Mouse (Mus musculus) kidney, postnatal 4 days (tissue): ENCODE data around the gene Cyp11a1.

Source experiments
- DNase-seq, 2 experiments: peaks; one replicate each; pipeline ENCODE4 v3.0.0; 2021; ENCODE audit warnings: mixed read lengths in 2 of 2

Gene Cyp11a1

GRCm38 (mm10) chr9:58009588-58009987 is 3.4 kb downstream of the Cyp11a1 start:
- no peak for DNase-seq

- peak; percentile 38 to 41 for DNase-seq
Observed at GRCm38 (mm10) chr9:58011027-58011426, 4.8 kb downstream of the Cyp11a1 start.

DNA sequence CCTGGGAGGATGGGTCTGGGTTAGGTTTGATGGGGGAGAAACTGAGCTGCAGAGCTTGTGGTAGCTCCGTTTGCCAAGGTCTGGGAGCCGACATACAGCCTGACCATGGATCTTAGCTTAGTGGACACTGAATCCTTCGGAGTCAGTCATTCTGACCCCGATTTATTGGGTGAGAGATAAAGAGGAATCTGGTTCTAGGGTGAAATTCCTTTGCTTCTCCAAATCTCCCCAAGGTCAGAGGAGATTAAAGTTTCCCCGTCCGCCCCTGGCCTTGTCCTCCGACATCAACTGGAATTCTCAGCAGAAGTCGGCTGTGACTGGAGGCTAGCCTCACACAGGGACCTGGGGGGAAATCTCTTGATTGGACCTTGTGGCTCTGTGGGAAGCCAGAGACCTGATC is 5.3 kb downstream of the Cyp11a1 start:
- no peak for DNase-seq

DNA sequence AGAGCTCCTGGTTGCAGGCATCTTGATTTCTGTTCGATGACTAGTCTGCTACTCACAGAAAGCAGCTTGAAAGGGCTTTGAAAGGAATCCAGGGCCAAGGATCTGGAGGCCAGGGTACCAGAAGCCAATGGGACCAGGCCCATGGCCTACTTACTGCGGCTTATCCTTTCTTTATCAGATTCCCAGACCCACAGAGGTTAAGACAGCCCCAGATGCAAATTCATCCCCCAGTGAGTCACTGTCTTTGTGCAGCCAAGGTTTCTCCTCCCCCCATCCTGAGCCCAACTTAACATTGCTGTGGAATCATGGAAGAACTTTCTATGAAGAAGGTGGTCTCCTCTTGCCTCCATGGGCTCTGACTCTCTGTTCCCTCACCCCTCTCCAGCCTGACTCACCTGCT is 6.3 kb downstream of the Cyp11a1 start:
- no peak for DNase-seq

DNA sequence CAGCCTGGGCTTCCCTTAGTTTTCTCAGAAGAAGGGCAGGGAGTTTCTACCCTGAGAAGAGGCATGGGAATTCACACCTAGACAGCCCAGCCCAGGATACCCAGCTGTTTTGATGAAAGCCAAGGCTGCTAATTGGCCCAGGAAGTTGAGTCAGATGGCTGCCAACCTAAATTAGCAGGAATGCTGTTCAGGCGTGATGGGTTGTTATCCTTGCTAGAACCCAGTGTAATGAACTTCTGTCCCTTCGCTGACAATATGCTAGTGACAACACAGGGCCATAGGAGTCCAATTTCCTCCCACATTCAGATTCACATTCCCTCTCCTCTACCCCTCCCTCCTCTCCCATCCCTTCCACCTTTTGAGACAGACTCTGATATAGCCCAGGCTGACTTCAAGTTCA is 6.7 kb downstream of the Cyp11a1 start:
- no peak for DNase-seq

GRCm38 (mm10) chr9:58014393-58015160 is 8.4 kb downstream of the Cyp11a1 start:
- DNase-seq = no peak

- no peak for DNase-seq
Observed at GRCm38 (mm10) chr9:58015856-58016255, 9.6 kb downstream of the Cyp11a1 start.

DNA sequence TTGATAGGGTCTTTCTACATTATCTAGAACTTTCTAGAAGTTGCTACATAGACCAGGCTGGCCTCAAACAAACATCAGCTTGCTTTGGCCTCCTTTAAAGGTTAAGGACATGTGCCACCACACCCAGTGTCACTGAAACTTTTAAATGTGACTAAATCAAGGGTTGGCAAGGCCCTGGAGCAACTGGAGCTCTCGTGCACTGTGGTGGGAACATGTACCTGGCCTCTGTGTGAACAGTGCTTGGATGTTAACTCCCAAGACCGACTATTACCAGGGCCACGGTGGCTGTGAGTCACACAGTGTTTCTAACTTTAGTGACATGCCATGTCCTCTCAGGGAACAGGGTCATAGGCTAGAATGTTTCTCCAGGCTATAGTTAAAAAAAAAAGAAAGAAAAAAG is 10.8 kb downstream of the Cyp11a1 start:
- DNase-seq = no peak

DNA sequence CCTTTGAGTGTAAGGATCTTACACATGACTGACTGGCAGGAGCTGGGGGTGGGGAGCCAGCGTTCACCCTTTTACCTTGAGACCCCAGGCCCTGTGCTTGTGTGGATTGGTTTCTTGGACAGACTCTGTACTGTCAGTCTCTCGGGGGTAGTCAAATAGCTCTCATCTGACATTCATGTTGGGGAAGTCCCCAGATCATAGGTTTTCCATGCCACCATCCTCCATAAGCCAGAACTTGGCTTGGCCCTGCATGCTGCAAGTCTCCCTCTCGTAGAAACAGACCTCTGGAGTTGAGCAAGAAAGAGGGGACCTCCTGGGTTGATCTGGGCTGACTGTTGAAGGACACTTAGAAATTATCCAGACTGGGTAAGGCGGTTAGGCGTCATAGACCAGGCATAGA is 12.2 kb downstream of the Cyp11a1 start:
- no peak for DNase-seq

DNA sequence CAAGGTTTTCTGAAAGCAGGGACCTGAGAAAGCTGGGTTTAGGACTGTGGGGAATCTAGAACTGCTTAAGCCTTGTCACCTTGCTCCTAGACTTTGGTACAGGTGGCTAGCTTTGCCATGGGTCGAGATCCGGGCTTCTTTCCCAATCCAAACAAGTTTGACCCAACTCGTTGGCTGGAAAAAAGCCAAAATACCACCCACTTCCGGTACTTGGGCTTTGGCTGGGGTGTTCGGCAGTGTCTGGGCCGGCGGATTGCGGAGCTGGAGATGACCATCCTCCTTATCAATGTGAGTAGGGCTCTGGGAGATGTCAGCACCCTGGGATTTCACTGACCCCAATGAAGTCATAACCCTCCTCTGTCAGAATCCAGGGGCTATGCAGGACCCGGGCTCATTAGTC is 19.8 kb downstream of the Cyp11a1 start:
- no peak for DNase-seq

GRCm38 (mm10) chr9:58027426-58028180 is 21.4 kb downstream of the Cyp11a1 start:
- DNase-seq = no peak

GRCm38 (mm10) chr9:58028841-58029240 is 22.6 kb downstream of the Cyp11a1 start:
- no peak for DNase-seq

GRCm38 (mm10) chr9:58029635-58030034 is 23.4 kb downstream of the Cyp11a1 start:
- DNase-seq = no peak

- no peak for DNase-seq
Observed at GRCm38 (mm10) chr9:58031895-58032294, 25.7 kb downstream of the Cyp11a1 start.

GRCm38 (mm10) chr9:58035519-58035918 is 29.3 kb downstream of the Cyp11a1 start:
- no peak for DNase-seq

DNA sequence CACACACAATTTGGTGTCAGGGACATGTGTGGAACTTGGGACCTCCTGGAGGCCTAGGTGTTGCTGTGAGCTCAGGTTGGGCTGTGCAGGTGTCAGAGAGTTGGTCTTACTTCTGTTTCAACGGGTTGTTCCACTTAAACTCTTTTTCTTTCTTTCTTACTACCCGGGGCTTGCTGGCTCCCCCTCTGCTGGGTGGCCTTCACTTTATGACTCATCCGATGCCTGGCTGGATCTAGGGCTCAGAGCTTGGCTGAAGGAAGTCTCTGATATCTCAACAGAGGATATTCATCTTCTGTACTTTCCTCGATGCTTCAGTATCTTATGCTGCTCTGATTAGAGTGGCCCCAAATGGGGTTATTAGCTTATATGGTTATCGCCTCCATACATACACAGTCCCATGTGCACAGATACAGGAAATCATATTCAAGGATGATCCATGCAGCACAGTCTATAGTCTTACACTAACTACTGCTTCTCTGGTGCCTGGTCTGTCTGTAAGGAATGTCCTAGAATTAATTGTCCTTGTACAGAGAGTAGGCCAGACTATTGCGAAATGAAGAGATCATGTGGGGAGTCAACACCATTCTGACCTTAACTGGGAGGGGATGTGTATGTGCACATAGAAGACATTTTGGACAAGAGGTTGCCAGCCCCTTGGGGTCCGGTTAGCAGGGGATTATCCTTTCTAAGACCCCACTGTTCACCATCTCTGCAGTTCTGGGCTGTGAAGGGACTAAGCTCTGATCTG is 29.9 kb downstream of the Cyp11a1 start:
- no peak for DNase-seq

DNA sequence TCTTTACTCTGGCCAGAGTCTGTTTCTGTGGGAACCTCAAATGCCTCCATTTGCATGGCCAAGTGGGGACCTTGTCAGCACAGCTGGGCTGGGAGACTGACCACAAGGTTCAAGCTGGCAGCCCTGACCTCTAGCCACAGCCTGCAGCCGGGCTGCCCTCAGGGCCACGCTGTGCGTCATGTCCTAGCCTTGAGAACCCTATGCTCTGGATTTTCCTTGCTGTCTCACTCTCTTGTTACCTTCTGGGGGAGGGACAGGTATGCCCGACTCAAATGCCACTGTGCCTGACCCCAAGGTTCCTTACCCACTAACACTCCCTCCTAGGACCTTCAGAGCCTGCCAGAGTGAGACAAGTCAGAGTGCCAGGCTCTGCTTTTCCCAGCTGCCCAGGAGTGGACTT is 30.8 kb downstream of the Cyp11a1 start:
- no peak for DNase-seq

DNA sequence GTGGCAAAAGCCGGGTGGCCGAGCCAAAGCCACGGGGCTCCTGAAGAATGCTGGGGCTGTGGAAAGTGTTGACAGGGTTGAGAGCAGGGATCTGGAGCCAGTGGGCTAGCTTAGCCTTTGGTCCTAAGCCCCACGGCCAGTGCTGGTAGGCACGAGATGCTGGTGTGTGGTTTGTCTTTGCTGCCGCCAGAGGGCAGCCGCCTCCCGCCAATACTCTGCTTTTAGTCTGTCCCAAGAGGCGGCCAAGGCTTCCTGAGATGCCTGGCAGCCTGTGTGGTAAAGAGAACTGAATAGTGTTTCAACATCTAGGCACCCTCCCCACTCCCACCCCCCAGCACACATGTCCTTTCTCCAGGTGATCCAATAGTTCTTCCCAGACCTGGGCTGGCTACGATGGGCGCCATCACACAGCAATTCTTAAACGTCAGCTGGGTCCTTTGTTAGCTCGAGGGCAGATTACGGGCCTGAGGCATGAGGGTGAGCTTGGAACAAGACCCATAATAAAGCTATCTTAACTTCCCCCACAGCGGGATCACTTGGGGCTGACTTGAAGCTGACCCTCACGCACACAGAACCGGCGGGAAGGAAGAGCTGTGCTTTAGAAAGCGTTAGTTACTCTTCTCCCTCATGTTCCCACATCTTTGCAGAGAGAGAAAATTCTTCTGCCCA is 32.4 kb downstream of the Cyp11a1 start:
- DNase-seq = peak; percentile 83 to 88

DNA sequence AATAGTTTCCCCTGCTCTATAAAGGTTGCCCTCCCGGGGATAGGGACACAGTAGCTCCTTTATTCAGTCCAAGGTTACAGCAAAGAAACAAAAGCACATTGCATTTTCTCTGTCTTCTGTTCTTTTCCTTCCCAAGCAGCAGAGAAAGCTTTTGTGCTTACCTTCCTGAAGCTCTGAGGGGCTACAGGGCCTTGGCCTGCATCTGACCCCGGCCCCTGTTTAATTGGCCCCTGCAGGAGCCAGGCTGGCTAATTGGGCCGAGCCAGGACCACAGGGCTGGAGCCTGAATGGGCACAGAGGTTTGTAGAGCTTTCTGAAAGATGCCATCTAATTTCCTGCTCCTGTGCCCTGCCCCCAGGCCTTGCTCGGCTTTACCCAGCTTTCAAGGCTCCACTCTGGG is 34.8 kb downstream of the Cyp11a1 start:
- no peak for DNase-seq

- no peak for DNase-seq
Observed at GRCm38 (mm10) chr9:58042391-58042790, 36.2 kb downstream of the Cyp11a1 start.

DNA sequence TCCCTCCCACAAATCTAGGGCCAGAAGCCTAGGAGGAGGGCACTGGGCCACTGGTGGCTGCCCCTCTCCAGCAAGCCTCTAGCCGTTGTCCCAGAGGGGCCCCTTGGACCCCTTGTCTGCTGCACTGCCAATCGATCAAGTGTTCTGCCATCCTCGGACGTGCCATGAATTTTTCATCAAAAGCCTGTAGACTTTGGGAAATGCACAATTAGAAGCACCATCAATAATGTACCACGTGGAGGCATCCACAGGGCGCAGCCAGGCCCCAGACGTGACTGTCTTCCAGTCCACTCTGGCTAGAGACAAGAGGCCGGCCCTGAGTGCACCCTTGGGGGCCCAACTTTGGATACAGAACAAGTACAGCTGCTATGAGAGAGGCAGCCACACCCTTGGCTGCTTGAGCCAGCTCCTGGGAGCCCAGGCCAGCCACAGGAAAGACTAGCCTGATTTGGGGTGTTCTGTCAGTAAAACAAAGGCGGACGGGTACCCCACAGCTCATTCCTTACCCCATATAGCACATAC is 37.3 kb downstream of the Cyp11a1 start:
- DNase-seq = no peak

DNA sequence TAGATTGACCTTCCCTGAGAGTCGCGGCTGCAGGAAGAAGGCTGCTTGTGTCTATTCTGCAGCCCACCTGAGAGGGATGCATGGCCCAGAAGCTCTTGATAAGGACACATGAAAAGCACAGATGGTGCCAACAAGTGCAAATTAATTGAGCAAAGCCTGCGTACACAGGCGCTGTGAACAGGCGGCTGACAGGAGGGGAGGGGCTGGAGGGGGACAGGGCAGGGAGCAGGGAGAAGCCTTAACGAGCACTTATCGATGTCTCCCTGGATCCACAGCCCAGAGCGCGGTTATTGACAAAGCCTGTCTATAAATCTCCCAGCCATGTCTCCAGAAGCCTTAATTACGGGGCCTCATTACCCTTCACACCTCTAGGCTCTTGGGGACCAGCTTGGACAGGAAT is 38.6 kb downstream of the Cyp11a1 start:
- DNase-seq = no peak

GRCm38 (mm10) chr9:58045646-58046045 is 39.4 kb downstream of the Cyp11a1 start:
- no peak for DNase-seq
